Mouse (Mus musculus): Measurements from ENCODE around the gene Syvn1.
"Not testable (repeated sequence)": the region's sequence is repeated elsewhere in the genome, so short reads cannot be mapped to it uniquely, and the experiment has no call there.

Gene Syvn1

GRCm38 (mm10) chr19:6040002-6040401, 6.4 kb upstream of the Syvn1 start:
- DNase-seq (ENCODE audit: low spot score in 2 of 2) = no peak

GRCm38 (mm10) chr19:6042293-6042692, 4.1 kb upstream of the Syvn1 start:
- DNase-seq (ENCODE audit: low spot score in 2 of 2) = no peak

- DNase-seq (ENCODE audit: low spot score in 2 of 2) = not testable (repeated sequence)
Observed at GRCm38 (mm10) chr19:6044102-6044501, 2.3 kb upstream of the Syvn1 start.

- no peak for DNase-seq (ENCODE audit: low spot score in 2 of 2)
Observed at GRCm38 (mm10) chr19:6045366-6046293, 746 bp upstream of the Syvn1 start.

DNA sequence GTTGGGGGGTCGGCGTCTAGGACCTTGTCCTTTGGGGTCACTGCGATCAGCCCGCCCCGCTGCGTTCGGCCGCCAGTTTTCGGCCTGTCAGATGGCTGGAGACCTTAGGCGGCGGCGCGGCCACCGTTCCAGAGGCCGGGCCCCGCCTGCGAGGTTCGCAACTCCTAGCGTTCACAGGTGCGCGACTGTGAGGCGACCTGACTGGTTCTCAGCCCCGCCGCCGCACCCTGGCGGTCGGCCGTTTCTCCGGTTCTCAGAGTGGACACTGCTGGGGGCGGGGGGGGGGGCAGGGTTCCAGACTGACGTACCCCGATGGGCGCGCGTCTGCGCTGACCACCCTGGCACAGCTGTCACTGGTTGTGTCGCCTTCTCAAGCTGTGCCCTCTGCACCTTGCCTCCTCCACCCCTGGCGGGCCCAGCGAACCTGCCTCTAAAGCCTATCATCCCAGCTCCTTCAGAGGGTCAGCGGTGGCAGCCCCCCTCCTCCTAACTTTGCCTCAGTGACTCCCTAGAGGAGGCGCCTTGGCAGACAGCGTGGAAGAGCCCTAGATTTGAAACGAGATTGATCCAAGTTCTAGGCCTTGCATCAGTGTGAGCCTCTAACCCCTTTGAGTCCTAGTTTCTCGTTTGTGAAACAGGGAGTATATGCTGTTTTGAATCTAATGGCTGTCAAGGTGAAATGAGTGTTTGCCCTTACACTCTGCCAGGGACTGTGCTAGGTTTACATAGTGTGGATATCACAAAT, 950 bp downstream of the Syvn1 start:
- DNase-seq (ENCODE audit: low spot score in 2 of 2) = no peak

DNA sequence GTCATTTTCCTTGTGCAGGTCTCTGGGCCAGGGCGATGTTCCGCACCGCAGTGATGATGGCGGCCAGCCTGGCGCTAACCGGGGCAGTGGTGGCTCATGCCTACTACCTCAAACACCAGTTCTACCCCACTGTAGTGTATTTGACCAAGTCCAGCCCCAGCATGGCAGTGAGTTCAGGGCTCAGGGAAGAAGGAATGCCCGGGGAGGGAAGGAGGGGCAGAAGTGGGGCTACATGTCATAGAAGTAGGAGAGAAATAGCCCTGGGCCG, 1.5 kb downstream of the Syvn1 start:
- no peak for DNase-seq (ENCODE audit: low spot score in 2 of 2)

- DNase-seq (ENCODE audit: low spot score in 2 of 2) = no peak
Observed at GRCm38 (mm10) chr19:6048681-6049410, 2.5 kb downstream of the Syvn1 start.

DNA sequence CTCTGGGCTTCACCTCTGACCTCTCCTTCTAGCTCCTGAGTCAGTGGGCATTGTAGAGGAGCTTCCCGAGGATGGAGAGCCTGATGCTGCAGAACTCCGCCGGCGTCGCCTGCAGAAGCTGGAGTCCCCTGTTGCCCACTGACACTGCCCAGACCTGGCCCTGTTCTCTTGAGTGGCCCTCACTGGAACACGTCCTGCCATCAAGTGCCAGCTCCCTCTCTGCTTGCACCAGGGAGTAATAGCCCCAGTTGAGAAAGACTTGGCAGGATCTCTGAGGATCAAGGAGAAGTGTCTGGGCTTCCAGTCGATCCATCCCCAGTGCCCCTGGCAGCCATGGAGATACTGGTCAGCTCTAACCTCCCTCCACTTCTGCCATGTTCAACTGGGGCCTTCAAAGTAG, 6.1 kb downstream of the Syvn1 start:
- no peak for DNase-seq (ENCODE audit: low spot score in 2 of 2)

DNA sequence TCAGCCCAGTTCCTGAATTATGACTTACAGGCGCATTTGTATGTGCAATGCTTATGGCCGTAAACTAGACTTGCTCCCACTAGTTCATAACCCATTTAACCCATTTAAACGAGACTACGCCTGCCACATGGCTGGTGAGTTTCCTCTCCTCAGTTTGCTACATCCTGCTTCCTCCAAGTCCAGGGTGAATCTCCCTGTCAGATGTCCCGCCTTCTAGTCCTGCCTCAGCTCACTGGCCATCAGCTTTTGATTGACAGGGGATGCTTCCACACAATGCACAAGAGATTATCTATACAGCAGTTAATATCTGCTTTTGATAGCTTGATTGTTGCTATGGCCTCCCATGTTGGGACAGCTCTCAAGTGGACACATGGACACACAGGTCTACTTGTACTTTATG, 7.9 kb downstream of the Syvn1 start:
- no peak for DNase-seq (ENCODE audit: low spot score in 2 of 2)

DNA sequence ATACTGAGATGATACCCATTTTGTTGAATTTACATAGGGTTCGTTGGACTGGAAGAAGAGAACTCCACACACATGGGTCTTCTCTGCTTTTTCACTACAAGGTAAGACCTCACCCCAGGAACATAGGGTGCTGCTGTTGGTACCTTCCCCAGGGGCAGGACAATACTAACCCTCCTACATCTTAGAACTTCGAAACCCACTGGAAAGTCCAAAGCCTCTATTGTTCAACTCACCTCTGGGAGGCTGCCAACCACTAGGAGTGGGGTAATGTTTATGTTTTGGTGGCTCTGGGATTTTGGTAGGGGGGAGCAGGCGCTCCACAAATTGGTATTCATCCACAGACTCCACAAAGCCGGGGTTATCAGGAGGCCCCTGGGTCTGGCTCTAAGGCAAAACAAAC, 10.3 kb downstream of the Syvn1 start:
- no peak for DNase-seq (ENCODE audit: low spot score in 2 of 2)

DNA sequence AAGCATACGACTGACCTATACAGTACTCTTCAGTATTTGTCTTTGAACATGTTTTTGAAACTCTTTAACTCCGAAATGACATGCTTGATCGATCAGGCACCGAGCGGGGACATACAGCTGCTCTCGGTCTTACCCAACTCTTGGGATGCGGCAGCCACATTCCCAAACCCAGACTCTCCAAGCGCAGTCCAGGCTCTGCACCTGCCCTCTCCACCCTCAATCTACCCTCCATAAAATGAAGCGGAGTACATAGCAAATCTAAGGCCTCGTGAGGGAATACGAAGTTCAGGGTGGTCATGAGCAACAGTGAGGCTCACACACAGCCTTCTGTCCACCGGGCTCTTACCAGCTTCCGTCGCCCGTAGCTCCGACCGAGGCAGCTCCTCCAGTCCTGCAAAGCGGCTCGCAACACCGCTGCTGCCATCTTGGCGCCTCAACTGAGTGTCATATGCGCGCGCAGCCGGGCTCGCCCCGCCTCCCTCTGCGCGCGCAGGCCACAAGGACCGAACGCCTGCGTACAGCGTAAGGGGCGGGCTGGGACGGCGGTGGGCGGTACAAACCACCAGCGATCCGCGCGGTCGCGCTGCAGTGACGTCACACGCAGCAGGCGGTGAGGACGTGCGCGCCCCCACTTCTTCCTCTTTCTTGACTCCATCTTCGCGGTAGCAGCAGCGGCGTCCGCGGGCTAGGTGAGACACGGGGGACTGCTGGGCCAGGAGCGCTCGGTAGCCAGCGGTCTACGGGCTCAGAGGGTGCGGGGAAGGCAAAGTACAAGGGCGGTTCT, 11.1 kb downstream of the Syvn1 start, which contains the start of the genes Mrpl49 and Fau:
Gene Mrpl49, minus strand, starts transcription at position 473 of the 784 bp plus-strand sequence.
Gene Fau, plus strand, starts transcription at position 532 of the 784 bp plus-strand sequence.
- DNase-seq (ENCODE audit: low spot score in 2 of 2) = peak; percentile 95 to 98

- no peak for DNase-seq (ENCODE audit: low spot score in 2 of 2)
Observed at GRCm38 (mm10) chr19:6058513-6058912, 12.1 kb downstream of the Syvn1 start.

GRCm38 (mm10) chr19:6058966-6059365, 12.6 kb downstream of the Syvn1 start:
- DNase-seq (ENCODE audit: low spot score in 2 of 2) = no peak

- DNase-seq (ENCODE audit: low spot score in 2 of 2) = peak; percentile 84 to 90
Observed at GRCm38 (mm10) chr19:6061021-6061533, 14.7 kb downstream of the Syvn1 start, which contains the start of gene Znhit2. Gene Znhit2, plus strand, starts transcription at chr19:6061192.

- no peak for DNase-seq (ENCODE audit: low spot score in 2 of 2)
Observed at GRCm38 (mm10) chr19:6061641-6062302, 15.4 kb downstream of the Syvn1 start.

GRCm38 (mm10) chr19:6062418-6062817, 16.0 kb downstream of the Syvn1 start:
- DNase-seq (ENCODE audit: low spot score in 2 of 2) = no peak

GRCm38 (mm10) chr19:6063081-6063480, 16.7 kb downstream of the Syvn1 start:
- DNase-seq (ENCODE audit: low spot score in 2 of 2) = no peak

DNA sequence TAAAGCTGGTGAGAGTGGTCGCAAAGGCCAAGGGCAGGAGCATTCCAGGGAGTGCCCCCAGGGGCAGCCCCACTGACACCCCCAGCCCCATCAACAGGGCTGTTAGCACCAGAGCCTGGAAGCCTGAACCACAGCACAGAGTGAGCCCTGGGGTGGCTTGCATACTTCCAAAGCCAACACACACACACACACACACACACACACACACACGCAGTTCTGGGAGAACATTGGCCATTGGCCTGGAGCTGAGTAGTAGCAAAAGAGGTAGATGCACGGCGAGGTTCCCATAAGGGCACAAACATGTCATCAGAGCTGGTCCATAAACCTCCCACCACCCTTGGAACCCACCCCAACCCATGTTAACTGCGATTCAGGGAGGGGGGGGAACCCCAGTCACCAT, 20.2 kb downstream of the Syvn1 start:
- no peak for DNase-seq (ENCODE audit: low spot score in 2 of 2)

- DNase-seq (ENCODE audit: low spot score in 2 of 2) = peak; percentile 70 to 74
Observed at GRCm38 (mm10) chr19:6067011-6067723, 20.8 kb downstream of the Syvn1 start.

All from frontal cortex, postnatal 25 days (tissue).